Mouse (Mus musculus) stomach, embryonic 15.5 days (tissue): ENCODE measurements at regions not wholly inside any gene's neighbourhood (a gene's known extent, or its start where the extent isn't known, plus 50 kb on each side); places are given as distances from the start of the nearest gene placed in this dataset.

ENCODE experiments used
- ATAC-seq: fragments of 200-750 bp; cut with Nextera tagmentation; 2 replicates; pipeline ENCODE4 v1.8.0; 2017; ENCODE audit warnings: low read depth, moderate number of reproducible peaks, moderate TSS enrichment; ENCODE audit not compliant: insufficient read depth, low FRiP score
- H3K27ac ChIP-seq: fragments of 300-500 bp; sonication (generic); 2 replicates; pipeline ENCODE4 v1.5.1; 2015; ENCODE audit warnings: mild to moderate bottlenecking, inconsistent platforms
- H3K27me3 ChIP-seq: fragments of 300-500 bp; sonication (generic); replicated peaks from 2 replicates; pipeline ENCODE4 v1.6.1; 2015; ENCODE audit warnings: inconsistent platforms
- H3K36me3 ChIP-seq: fragments of 300-500 bp; sonication (generic); 2 replicates; pipeline ENCODE4 v1.6.1; 2015; ENCODE audit warnings: inconsistent platforms
- H3K4me1 ChIP-seq: fragments of 300-500 bp; sonication (generic); 2 replicates; pipeline ENCODE4 v1.6.1; 2015; ENCODE audit warnings: inconsistent platforms
- H3K4me2 ChIP-seq: fragments of 300-500 bp; sonication (generic); 2 replicates; pipeline ENCODE4 v1.6.1; 2015; ENCODE audit warnings: mild to moderate bottlenecking, inconsistent platforms
- H3K4me3 ChIP-seq: fragments of 300-500 bp; sonication (generic); replicated peaks from 2 replicates; pipeline ENCODE4 v1.5.1; 2015; ENCODE audit warnings: inconsistent platforms
- H3K9ac ChIP-seq: fragments of 300-500 bp; sonication (generic); 2 replicates; pipeline ENCODE4 v1.6.1; 2015; ENCODE audit warnings: inconsistent platforms
- H3K9me3 ChIP-seq: fragments of 300-500 bp; sonication (generic); 2 replicates; pipeline ENCODE4 v1.6.1; 2016; ENCODE audit warnings: inconsistent platforms
- WGBS: fragments of 180-500 bp; shearing (Covaris S2); methylation state at CpG from one replicate; pipeline ENCODE4 v1.1.7; 2015; 5-methylcytosine and 5-hydroxymethylcytosine counted together

DNA sequence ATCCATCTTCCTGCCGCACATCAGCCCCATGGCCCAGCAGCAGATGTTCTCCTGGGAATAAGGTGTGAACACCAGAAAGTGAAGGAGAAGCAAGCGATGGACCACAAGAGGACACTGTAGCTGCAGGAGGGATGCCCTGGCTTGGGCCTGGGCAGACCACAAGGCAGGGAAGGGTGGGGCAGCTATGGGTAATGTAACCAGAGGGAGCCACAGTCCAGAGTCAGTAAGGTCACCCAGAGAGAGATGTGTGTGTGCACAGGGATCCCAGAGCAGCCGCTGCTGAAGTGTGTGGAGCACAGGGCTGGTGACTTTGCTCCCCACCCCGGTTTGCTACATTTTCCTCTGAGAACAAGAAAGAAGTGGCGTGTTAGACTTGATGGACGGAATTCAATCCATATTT lies 142.5 kb upstream of the Gm3448 start:
- H3K9me3 ChIP-seq, result no peaks in the 10 kb centered on the region
- H3K9ac ChIP-seq, result no peak overlapping the region
- no peak overlapping the region for H3K27ac ChIP-seq
- WGBS, result 45% methylated on average over 6 of the region's 6 CpGs
- no peak for ATAC-seq
- H3K36me3 ChIP-seq, result no peaks in the 10 kb centered on the region
- no peaks in the 10 kb centered on the region for H3K27me3 ChIP-seq
- no peaks in the 10 kb centered on the region for H3K4me1 ChIP-seq
- H3K4me2 ChIP-seq, result no peak overlapping the region
- no peak overlapping the region for H3K4me3 ChIP-seq

DNA sequence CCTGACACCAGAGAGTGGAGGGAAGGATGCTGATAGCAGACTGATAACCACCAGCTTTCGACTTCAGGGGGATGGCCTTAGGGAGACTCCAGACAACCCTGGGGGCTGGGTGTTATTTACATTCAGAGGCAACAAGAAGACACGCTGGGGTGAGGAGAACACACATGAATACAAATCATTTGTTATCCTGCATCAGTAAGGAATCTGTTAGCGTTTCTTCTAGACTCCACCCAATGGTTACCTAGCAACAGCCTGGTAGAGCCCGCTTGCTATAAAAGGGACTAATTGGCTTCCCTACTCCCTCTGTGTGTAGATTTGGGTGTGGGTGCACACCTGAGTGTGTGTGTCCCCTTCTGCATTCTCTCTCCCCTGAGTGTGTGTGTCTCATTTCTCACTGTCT lies 140.8 kb upstream of the Gm3448 start:
- H3K4me2 ChIP-seq, result no peak overlapping the region
- WGBS, result 34% methylated on average over 4 of the region's 4 CpGs
- ATAC-seq, result no peak
- no peak overlapping the region for H3K9ac ChIP-seq
- H3K4me3 ChIP-seq, result no peak overlapping the region
- H3K27me3 ChIP-seq, result no peaks in the 10 kb centered on the region
- no peak overlapping the region for H3K27ac ChIP-seq
- H3K36me3 ChIP-seq, result no peaks in the 10 kb centered on the region
- no peaks in the 10 kb centered on the region for H3K9me3 ChIP-seq
- H3K4me1 ChIP-seq, result no peaks in the 10 kb centered on the region

- Histone ChIP-seq H3K27ac (no peak overlapping the region), H3K4me2 (no peak overlapping the region), H3K36me3 (no peaks in the 10 kb centered on the region), H3K4me1 (no peaks in the 10 kb centered on the region), H3K4me3 (no peak overlapping the region), H3K9ac (no peak overlapping the region), H3K27me3 (no peaks in the 10 kb centered on the region), H3K9me3 (no peaks in the 10 kb centered on the region)
- WGBS, result 29% methylated on average over 10 of the region's 10 CpGs
- ATAC-seq, result no peak
Measured at GRCm38 (mm10) chr17:15180223-15180860, 139.0 kb upstream of the Gm3448 start.

DNA sequence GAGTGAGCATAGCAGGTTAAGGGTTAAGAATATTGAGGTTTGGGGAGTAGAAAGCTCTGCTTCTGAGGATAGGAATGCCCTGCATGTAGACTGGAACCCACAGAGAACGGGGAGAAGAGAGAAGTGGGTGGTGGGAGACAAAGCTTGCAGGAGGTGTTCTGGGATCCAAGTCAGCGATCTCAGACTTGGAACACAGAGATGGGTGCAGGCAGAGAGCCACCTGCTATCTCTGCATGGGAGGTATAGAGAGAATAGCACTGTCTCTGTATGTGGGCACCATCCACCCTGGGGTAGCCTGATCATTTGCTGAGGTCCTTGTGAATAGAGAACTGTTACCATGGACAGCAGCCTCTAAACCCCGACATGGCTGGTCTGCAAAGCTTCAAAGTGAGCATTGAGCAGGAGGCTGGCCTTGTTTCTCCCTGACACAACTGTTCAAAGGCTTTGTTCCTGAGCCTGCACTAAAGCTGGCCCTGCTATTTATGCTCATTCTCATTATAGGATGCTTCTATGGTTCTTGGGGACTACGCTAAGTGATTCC lies 138.1 kb upstream of the Gm3448 start:
- Histone ChIP-seq H3K4me1 (no peaks in the 10 kb centered on the region), H3K4me3 (no peak overlapping the region), H3K36me3 (no peaks in the 10 kb centered on the region), H3K9me3 (no peaks in the 10 kb centered on the region), H3K27me3 (no peaks in the 10 kb centered on the region), H3K4me2 (no peak overlapping the region), H3K27ac (no peak overlapping the region), H3K9ac (no peak overlapping the region)
- no peak for ATAC-seq
- 63% methylated on average over 4 of the region's 4 CpGs for WGBS

- Histone ChIP-seq H3K36me3 (no peaks in the 10 kb centered on the region), H3K27me3 (no peaks in the 10 kb centered on the region), H3K9me3 (no peaks in the 10 kb centered on the region), H3K4me2 (no peak overlapping the region), H3K27ac (no peak overlapping the region), H3K4me1 (no peaks in the 10 kb centered on the region), H3K4me3 (no peak overlapping the region), H3K9ac (no peak overlapping the region)
- 72% methylated on average over 3 of the region's 3 CpGs for WGBS
- ATAC-seq, result no peak
Measured at GRCm38 (mm10) chr17:15177390-15177789, 136.1 kb upstream of the Gm3448 start.

- no peaks in the 10 kb centered on the region for H3K4me1 ChIP-seq
- no peak overlapping the region for H3K4me3 ChIP-seq
- peak overlapping the region; percentile 57 for H3K27ac ChIP-seq
- H3K36me3 ChIP-seq, result no peaks in the 10 kb centered on the region
- no peaks in the 10 kb centered on the region for H3K27me3 ChIP-seq
- 55% methylated on average over 9 of the region's 9 CpGs for WGBS
- no peak overlapping the region for H3K9ac ChIP-seq
- H3K9me3 ChIP-seq, result no peaks in the 10 kb centered on the region
- ATAC-seq, result peak; percentile 89
- no peak overlapping the region for H3K4me2 ChIP-seq
Measured at GRCm38 (mm10) chr17:15174354-15174953, 133.1 kb upstream of the Gm3448 start.

- no peaks in the 10 kb centered on the region for H3K4me1 ChIP-seq
- H3K4me2 ChIP-seq, result no peak overlapping the region
- H3K36me3 ChIP-seq, result no peaks in the 10 kb centered on the region
- H3K4me3 ChIP-seq, result no peak overlapping the region
- H3K9ac ChIP-seq, result no peak overlapping the region
- no peaks in the 10 kb centered on the region for H3K9me3 ChIP-seq
- no peak for ATAC-seq
- H3K27ac ChIP-seq, result no peak overlapping the region
- H3K27me3 ChIP-seq, result no peaks in the 10 kb centered on the region
- 84% methylated on average over 3 of the region's 3 CpGs for WGBS
Measured at GRCm38 (mm10) chr17:15167927-15168326, 126.6 kb upstream of the Gm3448 start.

DNA sequence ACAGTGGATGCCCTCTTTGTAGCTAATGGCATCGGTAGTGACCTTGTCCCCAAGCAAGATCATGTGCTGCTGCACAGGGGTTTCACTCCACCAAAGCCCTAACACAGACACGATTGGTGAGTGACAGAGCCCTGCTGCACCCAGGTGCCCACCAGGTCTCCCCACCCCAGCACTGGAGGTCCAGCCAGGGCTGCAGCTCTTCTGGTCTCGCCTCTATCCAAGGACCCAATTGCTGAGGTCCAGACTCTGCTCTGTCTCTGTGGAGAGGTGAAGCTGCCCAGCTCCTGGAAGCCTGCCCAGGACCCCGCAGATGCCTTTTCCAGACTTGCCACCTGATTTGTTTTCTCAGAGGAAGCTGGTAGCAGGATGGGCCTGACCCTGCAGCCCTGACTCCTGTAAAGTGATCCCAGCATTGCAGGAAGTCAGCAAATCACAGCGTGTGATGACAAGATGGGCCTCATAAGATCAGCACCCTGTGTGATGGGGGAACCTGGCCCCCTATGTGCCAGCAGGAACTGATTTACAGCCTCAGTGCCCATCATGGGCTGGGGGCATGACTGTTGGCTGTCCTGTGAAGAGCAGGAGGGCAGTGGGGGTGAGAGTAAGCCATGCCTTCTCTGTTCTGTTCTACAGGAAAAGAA lies 116.5 kb upstream of the Gm3448 start:
- H3K9me3 ChIP-seq, result no peaks in the 10 kb centered on the region
- no peaks in the 10 kb centered on the region for H3K27me3 ChIP-seq
- no peak overlapping the region for H3K9ac ChIP-seq
- WGBS, result 75% methylated on average over 5 of the region's 5 CpGs
- no peak overlapping the region for H3K4me2 ChIP-seq
- no peak for ATAC-seq
- no peaks in the 10 kb centered on the region for H3K36me3 ChIP-seq
- H3K27ac ChIP-seq, result no peak overlapping the region
- H3K4me1 ChIP-seq, result no peaks in the 10 kb centered on the region
- no peak overlapping the region for H3K4me3 ChIP-seq

DNA sequence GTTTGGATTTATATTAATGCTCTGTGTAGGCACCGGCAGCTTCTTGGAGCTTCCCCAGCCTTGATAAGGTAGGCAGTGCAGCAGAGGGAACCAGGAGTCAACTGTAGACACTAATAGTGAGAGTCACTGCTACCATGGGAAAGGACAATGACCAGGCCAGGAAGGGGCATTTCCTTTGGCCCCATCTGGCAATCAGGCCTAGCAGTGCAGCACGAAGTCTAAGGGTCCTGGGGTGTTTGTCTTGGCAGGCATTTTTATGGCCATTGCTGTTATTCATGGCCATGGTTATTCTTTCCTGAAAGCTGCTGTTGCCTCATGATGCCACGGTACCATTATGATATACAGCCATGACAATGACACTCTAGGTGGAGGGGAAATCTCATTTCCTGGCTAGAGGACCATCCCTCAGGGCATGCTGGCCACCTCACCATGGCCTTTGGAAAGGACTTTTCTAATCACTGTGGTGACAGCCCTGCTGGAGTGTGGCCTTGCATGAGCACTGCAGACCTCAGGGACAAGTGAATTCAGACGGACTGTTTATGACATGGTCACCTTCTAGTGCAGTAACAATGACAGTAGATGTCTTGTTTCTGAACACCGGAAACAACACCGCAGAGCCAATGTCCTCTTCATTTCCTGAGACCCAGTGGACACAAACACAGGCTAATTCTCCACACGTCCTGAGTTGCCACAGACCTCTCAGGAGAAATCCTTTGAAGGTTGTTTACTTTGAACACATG lies 111.8 kb upstream of the Gm3448 start:
- H3K36me3 ChIP-seq, result no peaks in the 10 kb centered on the region
- H3K9me3 ChIP-seq, result no peaks in the 10 kb centered on the region
- no peaks in the 10 kb centered on the region for H3K4me1 ChIP-seq
- no peak overlapping the region for H3K27ac ChIP-seq
- WGBS, result 62% methylated on average over 7 of the region's 7 CpGs
- H3K27me3 ChIP-seq, result no peaks in the 10 kb centered on the region
- no peak overlapping the region for H3K9ac ChIP-seq
- ATAC-seq, result no peak
- no peak overlapping the region for H3K4me2 ChIP-seq
- H3K4me3 ChIP-seq, result no peak overlapping the region

GRCm38 (mm10) chr17:15152477-15152876 lies 111.1 kb upstream of the Gm3448 start:
- Histone ChIP-seq H3K4me1 (no peaks in the 10 kb centered on the region), H3K9me3 (no peaks in the 10 kb centered on the region), H3K36me3 (no peaks in the 10 kb centered on the region), H3K27me3 (no peaks in the 10 kb centered on the region), H3K9ac (no peak overlapping the region), H3K27ac (0 out of 2 replicates have a peak overlapping the region, but pooled peaks have one; percentile 4), H3K4me3 (no peak overlapping the region), H3K4me2 (no peak overlapping the region)
- 44% methylated on average over 7 of the region's 7 CpGs for WGBS
- no peak for ATAC-seq

DNA sequence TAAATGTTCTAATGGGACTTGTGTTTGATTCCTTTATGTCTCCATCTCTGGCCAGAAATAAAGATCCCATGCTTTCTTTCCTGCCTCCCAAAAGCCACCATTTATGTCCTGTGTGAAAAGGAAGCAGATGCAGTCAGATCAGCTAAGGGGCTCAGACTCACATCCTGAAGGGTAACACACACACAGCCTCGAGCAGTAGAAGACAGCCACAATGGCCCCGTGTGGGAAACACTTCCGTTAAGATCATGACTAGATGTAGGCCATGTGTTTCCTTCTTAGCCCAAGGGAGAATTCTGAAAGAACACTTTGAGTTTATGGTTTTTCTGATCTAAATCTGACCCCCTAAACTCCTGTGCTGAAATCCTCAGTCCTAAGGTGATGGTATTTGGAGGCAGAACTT lies 110.4 kb upstream of the Gm3448 start:
- H3K9me3 ChIP-seq, result no peaks in the 10 kb centered on the region
- no peaks in the 10 kb centered on the region for H3K4me1 ChIP-seq
- H3K27me3 ChIP-seq, result no peaks in the 10 kb centered on the region
- WGBS, result 59% methylated on average over 3 of the region's 3 CpGs
- H3K4me3 ChIP-seq, result no peak overlapping the region
- no peak for ATAC-seq
- no peak overlapping the region for H3K27ac ChIP-seq
- no peak overlapping the region for H3K9ac ChIP-seq
- no peaks in the 10 kb centered on the region for H3K36me3 ChIP-seq
- no peak overlapping the region for H3K4me2 ChIP-seq

DNA sequence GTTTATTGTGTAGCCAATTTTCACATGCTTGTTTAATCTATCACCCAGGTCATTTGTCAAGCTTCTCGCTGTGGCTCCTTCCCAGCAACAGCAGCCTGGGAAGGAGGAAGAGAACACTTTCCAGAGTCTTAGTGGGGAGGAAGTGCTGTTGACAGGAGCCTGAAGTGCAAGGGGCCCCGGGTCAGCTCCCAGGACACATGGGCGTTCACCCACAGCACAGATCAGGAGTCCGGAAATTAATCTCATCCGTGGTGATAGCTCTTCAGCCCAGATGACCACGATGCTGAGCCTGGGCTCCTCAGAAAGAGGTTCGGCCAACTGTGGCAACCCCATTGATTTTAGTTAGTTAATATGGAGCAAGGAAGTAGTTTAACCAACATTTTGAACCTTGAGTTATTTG lies 105.3 kb upstream of the Gm3448 start:
- no peak overlapping the region for H3K27ac ChIP-seq
- H3K36me3 ChIP-seq, result no peaks in the 10 kb centered on the region
- ATAC-seq, result no peak
- no peak overlapping the region for H3K9ac ChIP-seq
- WGBS, result 41% methylated on average over 7 of the region's 7 CpGs
- H3K4me3 ChIP-seq, result no peak overlapping the region
- H3K4me2 ChIP-seq, result no peak overlapping the region
- H3K4me1 ChIP-seq, result no peaks in the 10 kb centered on the region
- no peaks in the 10 kb centered on the region for H3K27me3 ChIP-seq
- H3K9me3 ChIP-seq, result no peaks in the 10 kb centered on the region
